Mouse (Mus musculus): Measurements from ENCODE around the gene Fam20b. TPM values are rescaled to one million over a fixed set of nuclear protein-coding genes. Genes with fewer than 3 reads are reported as not detected.
"Not testable (repeated sequence)": the region's sequence is repeated elsewhere in the genome, so short reads cannot be mapped to it uniquely, and the experiment has no call there.

Fam20b gene
- polyA plus RNA-seq, 1 experiment from 2014 or later, result 21.8 TPM

DNA sequence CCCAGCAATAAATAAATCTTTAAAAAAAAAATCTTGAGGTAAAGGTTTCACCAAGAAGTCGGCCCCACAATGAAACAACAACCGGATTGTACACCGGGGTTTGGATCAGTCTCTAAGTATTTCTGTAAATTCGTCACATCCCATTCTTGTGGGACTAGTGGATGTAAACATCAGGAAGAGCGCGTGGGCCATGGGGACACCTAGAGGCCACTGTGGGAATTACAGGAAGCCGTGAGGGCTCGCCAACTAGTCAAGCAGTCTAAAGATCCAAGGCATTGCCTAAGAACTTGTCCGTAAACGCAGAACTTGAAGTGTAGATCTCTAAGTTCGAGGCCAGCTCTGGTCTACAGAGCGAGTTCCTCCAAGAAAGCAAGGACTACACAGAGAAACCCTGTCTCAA is 42.7 kb downstream of the Fam20b start:
- H3K36me3 ChIP-seq, result peaks cover 15% of the 10 kb centered on the region
- H3K4me3 ChIP-seq, result no peak overlapping the region
- no peak for DNase-seq (ENCODE audit: low spot score)
- H3K9me3 ChIP-seq, result no peaks in the 10 kb centered on the region
- no peak overlapping the region for H3K27ac ChIP-seq
- WGBS, result 29% methylated on average over 12 of the region's 12 CpGs
- H3K27me3 ChIP-seq (ENCODE audit: insufficient read depth, poor library complexity, severe bottlenecking), result 0 out of 2 replicates have a peak, but pooled peaks cover 7% of the 10 kb centered on the region
- H3K4me1 ChIP-seq, result peaks cover 22% of the 10 kb centered on the region

- Histone ChIP-seq H3K4me1 (peaks cover 22% of the 10 kb centered on the region), H3K4me3 (peak within 1 kb of the TSS; percentile 80), H3K9me3 (no peaks in the 10 kb centered on the region), H3K27ac (peak within 1 kb of the TSS; percentile 78), H3K36me3 (0 out of 2 replicates have a peak, but pooled peaks cover under 1% of the 10 kb centered on the region), H3K27me3 (ENCODE audit: insufficient read depth, poor library complexity, severe bottlenecking) (0 out of 2 replicates have a peak, but pooled peaks cover 7% of the 10 kb centered on the region)
- DNase-seq (ENCODE audit: low spot score), result peak; percentile 84
- WGBS, result 8% methylated on average over 37 of the region's 37 CpGs
Observed at GRCm38 (mm10) chr1:156674195-156675000, 44.5 kb downstream of the Fam20b start, which contains the start of gene Tor3a. Gene Tor3a, minus strand, starts transcription at chr1:156674356.

DNA sequence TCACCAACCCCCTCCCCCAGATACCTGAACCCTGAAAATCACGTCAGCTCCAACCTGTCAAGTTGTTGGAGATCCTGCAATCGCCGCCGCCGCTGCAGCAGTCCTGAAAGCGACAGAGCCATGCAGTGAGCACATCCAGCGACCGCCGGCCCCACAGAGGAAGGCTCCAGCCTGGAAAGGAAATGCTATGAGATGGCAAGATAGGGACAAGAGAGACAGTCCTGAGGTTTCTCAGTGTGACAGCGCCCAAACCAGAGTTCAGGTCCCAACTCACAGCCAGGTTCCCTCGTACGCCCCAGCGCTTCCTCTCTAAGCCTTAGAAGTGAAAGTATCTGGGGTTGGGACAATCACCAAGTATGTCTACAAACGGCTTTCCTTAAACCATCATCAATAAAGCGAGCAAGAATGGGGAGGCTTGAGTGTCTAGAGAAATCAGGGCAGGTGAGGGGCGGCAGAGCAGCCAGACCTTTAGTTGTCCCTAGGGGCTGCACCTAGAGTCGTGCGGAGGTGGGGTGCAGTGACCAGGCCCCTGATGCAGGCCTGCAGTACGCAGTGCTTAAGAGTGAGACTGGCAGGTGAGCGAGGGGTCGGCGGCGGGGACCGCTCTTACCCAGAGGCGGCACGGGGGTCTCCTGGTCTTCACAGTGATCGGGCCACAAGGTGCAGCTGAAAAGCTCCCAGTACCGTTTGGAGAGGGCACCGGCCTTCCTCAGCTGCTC is 45.3 kb downstream of the Fam20b start:
- DNase-seq (ENCODE audit: low spot score), result no peak
- H3K4me1 ChIP-seq, result peaks cover 29% of the 10 kb centered on the region
- peak overlapping the region; percentile 78 for H3K27ac ChIP-seq
- under 1% methylated on average over 29 of the region's 29 CpGs for WGBS
- peak overlapping the region; percentile 80 for H3K4me3 ChIP-seq
- H3K9me3 ChIP-seq, result no peaks in the 10 kb centered on the region
- H3K36me3 ChIP-seq, result no peaks in the 10 kb centered on the region
- H3K27me3 ChIP-seq (ENCODE audit: insufficient read depth, poor library complexity, severe bottlenecking), result 0 out of 2 replicates have a peak, but pooled peaks cover 7% of the 10 kb centered on the region

DNA sequence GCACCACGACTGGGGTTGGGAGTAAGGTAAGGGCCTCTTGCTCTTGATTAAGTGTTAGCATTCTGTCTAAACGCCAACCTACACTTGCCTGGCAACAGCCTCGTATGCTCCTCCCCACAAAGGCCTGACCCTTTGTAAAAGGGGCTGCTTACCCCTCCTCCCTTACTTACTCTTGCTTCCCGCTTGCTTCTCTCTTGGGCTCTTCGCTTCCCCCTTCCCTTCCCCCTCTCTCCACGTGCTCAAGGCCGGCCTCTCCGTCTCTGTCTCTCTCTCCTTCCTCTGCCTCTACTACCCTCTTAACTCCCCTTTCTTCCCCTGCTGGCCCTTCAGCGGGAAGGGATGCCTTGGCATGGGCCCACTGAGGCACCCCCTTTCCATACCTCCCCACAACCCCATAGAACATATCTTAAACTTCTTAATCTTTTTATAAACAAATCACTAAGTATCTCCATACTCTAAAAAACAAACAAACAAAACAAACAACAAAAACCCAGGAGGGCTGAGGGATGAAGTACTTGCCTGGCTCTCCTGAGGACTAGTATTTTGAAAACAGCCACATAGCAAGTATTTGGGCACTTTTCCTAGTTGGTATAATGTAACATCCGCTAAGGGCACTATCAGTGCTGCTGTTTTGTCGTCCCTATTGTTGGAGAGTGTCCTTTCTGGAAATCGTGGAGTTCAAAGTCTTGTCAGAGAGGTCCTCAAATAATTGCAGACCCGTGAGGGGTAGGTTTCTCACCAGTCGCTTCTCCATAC is 46.0 kb downstream of the Fam20b start:
- Histone ChIP-seq H3K27ac (peak overlapping the region; percentile 78; the same call in 1 of the 2 replicates), H3K36me3 (no peaks in the 10 kb centered on the region), H3K27me3 (ENCODE audit: insufficient read depth, poor library complexity, severe bottlenecking) (0 out of 2 replicates have a peak, but pooled peaks cover 7% of the 10 kb centered on the region), H3K4me1 (peaks cover 33% of the 10 kb centered on the region), H3K9me3 (no peaks in the 10 kb centered on the region), H3K4me3 (peak overlapping the region; percentile 80)
- 5% methylated on average over 14 of the region's 14 CpGs for WGBS
- no peak for DNase-seq (ENCODE audit: low spot score)

- WGBS, result 83% methylated on average over 3 of the region's 3 CpGs
- Histone ChIP-seq H3K27ac (no peak overlapping the region), H3K36me3 (no peaks in the 10 kb centered on the region), H3K4me3 (no peak overlapping the region), H3K4me1 (peaks cover 41% of the 10 kb centered on the region), H3K27me3 (ENCODE audit: insufficient read depth, poor library complexity, severe bottlenecking) (0 out of 2 replicates have a peak, but pooled peaks cover 7% of the 10 kb centered on the region), H3K9me3 (no peaks in the 10 kb centered on the region)
- no peak for DNase-seq (ENCODE audit: low spot score)
Observed at GRCm38 (mm10) chr1:156671921-156672320, 47.0 kb downstream of the Fam20b start.

DNA sequence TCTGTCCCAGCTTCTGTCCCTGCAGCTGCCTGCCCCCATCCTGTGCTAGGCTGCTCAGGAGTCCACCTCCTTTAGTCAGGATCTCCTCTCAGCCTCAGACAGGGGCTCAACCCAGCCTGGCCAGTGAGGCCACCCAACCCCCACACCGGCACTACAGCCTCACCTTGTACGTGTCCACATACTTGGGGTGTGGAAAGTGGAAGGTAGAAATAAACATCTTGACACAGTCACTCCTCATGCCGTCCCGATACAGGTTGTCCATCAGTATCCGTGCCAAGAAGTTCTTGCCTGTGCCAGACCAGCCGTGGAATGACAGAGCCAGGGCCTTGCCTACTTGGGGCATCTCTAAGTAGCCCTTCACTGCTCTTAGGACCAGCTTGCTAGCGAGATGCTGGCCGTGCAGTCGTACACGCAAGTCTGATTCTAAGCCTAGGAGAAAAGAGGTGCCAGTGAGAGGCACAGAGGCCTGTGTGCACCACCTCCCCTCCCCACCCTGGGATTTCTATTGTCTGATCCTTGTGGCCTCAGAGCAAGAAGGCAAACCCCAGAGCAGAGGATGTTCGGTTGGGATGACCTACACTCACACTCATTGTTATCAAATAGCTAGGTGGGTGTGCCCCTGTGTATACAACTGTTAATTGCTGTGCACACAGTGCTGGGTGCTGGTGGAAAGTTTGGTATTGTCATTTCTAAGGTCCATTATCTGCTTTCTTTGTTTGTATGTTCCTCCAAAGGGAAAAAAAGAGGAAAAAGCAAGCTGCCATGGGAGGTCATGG is 49.5 kb downstream of the Fam20b start:
- 42% methylated on average over 11 of the region's 11 CpGs for WGBS

GRCm38 (mm10) chr1:156668602-156669001 is 50.3 kb downstream of the Fam20b start:
- 14% methylated on average over 5 of the region's 5 CpGs for WGBS

More for the DNA sequence above, 49.5 kb downstream of the Fam20b start:
- Histone ChIP-seq H3K4me1 (peaks cover 45% of the 10 kb centered on the region), H3K4me3 (no peak overlapping the region), H3K36me3 (no peaks in the 10 kb centered on the region), H3K27ac (no peak overlapping the region), H3K27me3 (ENCODE audit: insufficient read depth, poor library complexity, severe bottlenecking) (0 out of 2 replicates have a peak, but pooled peaks cover under 1% of the 10 kb centered on the region), H3K9me3 (no peaks in the 10 kb centered on the region)
- no peak for DNase-seq (ENCODE audit: low spot score)

DNA sequence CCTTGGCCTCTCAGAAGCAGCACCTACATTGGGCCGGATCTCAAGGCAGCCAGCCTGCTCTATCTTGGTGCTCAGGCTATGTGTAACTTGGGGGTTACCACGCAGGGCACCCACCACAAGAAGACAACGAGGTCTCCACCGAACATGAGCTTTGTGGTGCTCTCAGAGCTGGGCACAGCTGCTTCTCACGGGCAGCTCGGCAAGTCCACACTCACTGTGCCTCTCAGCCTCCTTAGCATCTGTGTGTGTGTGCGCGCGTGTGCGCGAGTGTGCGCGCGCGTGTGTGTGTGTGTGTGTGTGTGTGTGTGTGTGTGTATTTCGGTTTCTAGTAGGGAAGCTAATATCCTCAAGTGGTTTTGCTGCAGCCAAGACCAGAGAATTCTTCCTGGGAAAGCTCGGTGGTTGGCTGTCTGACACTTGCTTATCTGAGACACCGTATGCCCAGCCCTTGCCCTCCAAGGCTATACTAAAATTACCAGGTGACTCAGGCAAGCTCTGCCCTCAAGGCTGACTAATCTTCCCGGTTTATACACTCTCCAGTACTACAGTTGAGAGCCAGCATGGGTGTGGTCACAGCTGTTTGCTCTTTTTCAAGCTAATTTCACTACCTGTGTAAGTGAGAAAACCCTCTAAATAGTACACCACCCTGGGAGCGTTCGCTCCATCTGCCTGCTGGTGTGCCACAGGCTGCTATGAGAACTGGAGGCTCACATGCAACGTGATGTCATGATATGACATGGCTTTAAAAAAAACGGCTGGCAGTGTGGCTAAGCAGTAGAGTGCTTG is 51.6 kb downstream of the Fam20b start:
- Histone ChIP-seq H3K36me3 (no peaks in the 10 kb centered on the region), H3K9me3 (no peaks in the 10 kb centered on the region), H3K27me3 (ENCODE audit: insufficient read depth, poor library complexity, severe bottlenecking) (no peaks in the 10 kb centered on the region), H3K4me1 (peaks cover 27% of the 10 kb centered on the region), H3K27ac (peak overlapping the region; percentile 33; the same call in 1 of the 2 replicates), H3K4me3 (peak overlapping the region; percentile 4; the same call in 1 of the 2 replicates)
- no peak for DNase-seq (ENCODE audit: low spot score)
- WGBS, result 68% methylated on average over 23 of the region's 23 CpGs

More at GRCm38 (mm10) chr1:156668602-156669001, 50.3 kb downstream of the Fam20b start:
- H3K36me3 ChIP-seq, result no peaks in the 10 kb centered on the region
- H3K9me3 ChIP-seq, result no peaks in the 10 kb centered on the region
- no peaks in the 10 kb centered on the region for H3K27me3 ChIP-seq (ENCODE audit: insufficient read depth, poor library complexity, severe bottlenecking)
- H3K4me1 ChIP-seq, result peaks cover 37% of the 10 kb centered on the region
- DNase-seq (ENCODE audit: low spot score), result no peak
- no peak overlapping the region for H3K4me3 ChIP-seq
- H3K27ac ChIP-seq, result no peak overlapping the region

DNA sequence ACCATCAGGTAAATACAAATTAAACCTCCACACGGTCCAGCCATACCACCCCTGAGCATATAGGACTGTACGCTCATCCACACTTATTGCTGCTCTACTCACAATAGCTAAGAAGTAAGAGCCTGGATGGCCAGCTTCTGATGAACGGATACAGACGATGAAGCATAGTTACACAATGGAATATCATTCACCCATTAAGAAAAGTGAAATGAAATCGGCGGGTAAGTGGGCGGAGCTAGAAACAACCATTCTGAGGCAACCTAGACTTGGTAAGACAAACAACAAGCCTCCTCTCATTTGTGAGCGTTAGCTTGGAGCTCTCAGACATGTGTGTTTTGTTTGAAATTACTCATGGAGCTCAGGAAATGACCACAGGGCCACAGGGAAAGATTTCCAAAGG is 53.1 kb downstream of the Fam20b start:
- H3K4me1 ChIP-seq, result peaks cover 27% of the 10 kb centered on the region
- no peaks in the 10 kb centered on the region for H3K27me3 ChIP-seq (ENCODE audit: insufficient read depth, poor library complexity, severe bottlenecking)
- H3K9me3 ChIP-seq, result no peaks in the 10 kb centered on the region
- H3K4me3 ChIP-seq, result no peak overlapping the region
- no peak overlapping the region for H3K27ac ChIP-seq
- no peaks in the 10 kb centered on the region for H3K36me3 ChIP-seq
- WGBS, result 87% methylated on average over 8 of the region's 8 CpGs
- no peak for DNase-seq (ENCODE audit: low spot score)

- not testable (repeated sequence) for H3K27me3 ChIP-seq (ENCODE audit: insufficient read depth, poor library complexity, severe bottlenecking); H3K4me3 ChIP-seq; H3K27ac ChIP-seq; H3K36me3 ChIP-seq; H3K4me1 ChIP-seq; H3K9me3 ChIP-seq; DNase-seq (ENCODE audit: low spot score)
- 69% methylated on average over 21 of the region's 21 CpGs for WGBS
Observed at GRCm38 (mm10) chr1:156660660-156661236, 58.1 kb downstream of the Fam20b start.

Measured in heart, embryonic 10.5 days (tissue).